Mouse (Mus musculus): ENCODE measurements around the gene Slc6a9. TPM values are rescaled to one million over a fixed set of nuclear protein-coding genes. Genes with fewer than 3 reads are reported as not detected.

Slc6a9 gene
- polyA plus RNA-seq, 1 experiment from 2014 or later, result 45.9 TPM

Other genes with a start within 250 kb of the Slc6a9 start
- gene Dmap1, start 152.2 kb upstream of the Slc6a9 start, polyA plus RNA-seq (2015; fragmentation: Nextera tagmentation; extraction: Ambion mirVana), result 81.9 and 83.3 TPM in 2 replicates
- gene Gm12845, start 110.1 kb upstream of the Slc6a9 start, polyA plus RNA-seq (2015; fragmentation: Nextera tagmentation; extraction: Ambion mirVana), result not detected in 2 replicates
- gene Klf17, start 68.9 kb upstream of the Slc6a9 start, polyA plus RNA-seq (2015; fragmentation: Nextera tagmentation; extraction: Ambion mirVana), result not detected in 2 replicates
- 2.3 and 2.4 TPM in 2 replicates for gene Ccdc24, start 38.1 kb downstream of the Slc6a9 start, polyA plus RNA-seq (2015; fragmentation: Nextera tagmentation; extraction: Ambion mirVana)
- gene B4galt2, start 49.0 kb downstream of the Slc6a9 start, polyA plus RNA-seq (2015; fragmentation: Nextera tagmentation; extraction: Ambion mirVana), result 58.8 and 65.5 TPM in 2 replicates
- 581 and 673 TPM in 2 replicates for gene Atp6v0b, start 52.8 kb downstream of the Slc6a9 start, polyA plus RNA-seq (2015; fragmentation: Nextera tagmentation; extraction: Ambion mirVana)
- gene Dph2, start 57.5 kb downstream of the Slc6a9 start, polyA plus RNA-seq (2015; fragmentation: Nextera tagmentation; extraction: Ambion mirVana), result 21.2 and 23.1 TPM in 2 replicates
- gene Ipo13, start 80.5 kb downstream of the Slc6a9 start, polyA plus RNA-seq (2015; fragmentation: Nextera tagmentation; extraction: Ambion mirVana), result 66.9 and 69.5 TPM in 2 replicates
- 0.75 and 0.92 TPM in 2 replicates for gene Artn, start 95.3 kb downstream of the Slc6a9 start, polyA plus RNA-seq (2015; fragmentation: Nextera tagmentation; extraction: Ambion mirVana)